Mouse (Mus musculus): ENCODE measurements around the gene Abcg1. TPM values are rescaled to one million over a fixed set of nuclear protein-coding genes. Genes with fewer than 3 reads are reported as not detected.

The Abcg1 gene
- polyA plus RNA-seq, 1 experiment from 2014 or later = 17.5 TPM

Other genes starting within 250 kb of the Abcg1 start
- gene Glp1r, start 155.9 kb upstream of the Abcg1 start, polyA plus RNA-seq (2016; fragmentation: Nextera tagmentation; extraction: Ambion mirVana) = not detected in 2 replicates
- 0.52 TPM in 1 of 2 replicates, not detected in the other for gene Umodl1, start 103.0 kb upstream of the Abcg1 start, polyA plus RNA-seq (2016; fragmentation: Nextera tagmentation; extraction: Ambion mirVana)
- 0.53 TPM in 1 of 2 replicates, not detected in the other for gene Tff3, start 72.0 kb downstream of the Abcg1 start, polyA plus RNA-seq (2016; fragmentation: Nextera tagmentation; extraction: Ambion mirVana)
- not detected in 2 replicates for gene Tff2, start 86.6 kb downstream of the Abcg1 start, polyA plus RNA-seq (2016; fragmentation: Nextera tagmentation; extraction: Ambion mirVana)
- not detected in 2 replicates for gene Tff1, start 107.6 kb downstream of the Abcg1 start, polyA plus RNA-seq (2016; fragmentation: Nextera tagmentation; extraction: Ambion mirVana)
- gene Tmprss3, start 141.3 kb downstream of the Abcg1 start, polyA plus RNA-seq (2016; fragmentation: Nextera tagmentation; extraction: Ambion mirVana) = 0.12 TPM in 1 of 2 replicates, not detected in the other
- 0.65 TPM in 1 of 2 replicates, not detected in the other for gene Ubash3a, start 150.2 kb downstream of the Abcg1 start, polyA plus RNA-seq (2016; fragmentation: Nextera tagmentation; extraction: Ambion mirVana)
- 6.9 and 8.2 TPM in 2 replicates for gene Rsph1, start 219.7 kb downstream of the Abcg1 start, polyA plus RNA-seq (2016; fragmentation: Nextera tagmentation; extraction: Ambion mirVana)
- gene Slc37a1, start 229.1 kb downstream of the Abcg1 start, polyA plus RNA-seq (2016; fragmentation: Nextera tagmentation; extraction: Ambion mirVana) = 15.5 and 15.8 TPM in 2 replicates

Data from hindbrain, embryonic 12.5 days (tissue).